Mouse (Mus musculus) left cerebral cortex, postnatal 25 days (tissue): ENCODE measurements around the gene Adap2. TPM values are rescaled to one million over a fixed set of nuclear protein-coding genes. Genes with fewer than 3 reads are reported as not detected.

Experiments
- total RNA-seq, 2 experiments: library from RNA; stranded (reverse); gene quantifications; 2 replicates each; pipeline ENCODE4 v1.2.3; 2021

Adap2 gene
- total RNA-seq, 2 experiments from 2014 or later: 6.9 to 7.8 TPM

Other genes with a start within 250 kb of the Adap2 start
- gene Utp6, start 191.7 kb upstream of the Adap2 start, total RNA-seq: 10 to 100 TPM; 25.3 to 32.0 TPM
- gene Suz12, start 161.0 kb upstream of the Adap2 start, total RNA-seq: 10 to 100 TPM; 35.2 to 41.2 TPM
- gene Crlf3, start 73.1 kb upstream of the Adap2 start, total RNA-seq: 10 to 100 TPM; 12.2 to 13.4 TPM
- gene Atad5, start 64.7 kb upstream of the Adap2 start, total RNA-seq: 1 to 10 TPM; 2.7 to 3.3 TPM
- gene Tefm, start 11.9 kb upstream of the Adap2 start, total RNA-seq: 10 to 100 TPM in 1 of 2 experiments, 1 to 10 TPM in 1; 9.4 to 10.0 TPM
- gene Rnf135, start 29.7 kb downstream of the Adap2 start, total RNA-seq: 1 to 10 TPM; 3.4 to 4.1 TPM
- gene Rhot1, start 54.9 kb downstream of the Adap2 start, total RNA-seq: 10 to 100 TPM; 72.9 to 76.9 TPM
- 10 to 100 TPM; 28.5 to 29.7 TPM for gene Rhbdl3, start 146.8 kb downstream of the Adap2 start, total RNA-seq
- 10 to 100 TPM; 46.8 to 50.1 TPM for gene 5730455P16Rik, start 223.9 kb downstream of the Adap2 start, total RNA-seq
- 100 to 1,000 TPM; 132 to 142 TPM for gene Zfp207, start 229.2 kb downstream of the Adap2 start, total RNA-seq